Mouse (Mus musculus) liver, embryonic 12.5 days (tissue): ENCODE measurements around the gene Depp1. TPM values are rescaled to one million over a fixed set of nuclear protein-coding genes. Genes with fewer than 3 reads are reported as not detected.
"Not testable (repeated sequence)": the region's sequence is repeated elsewhere in the genome, so short reads cannot be mapped to it uniquely, and the experiment has no call there.

Source experiments
- ATAC-seq: fragments of 200-750 bp; cut with Nextera tagmentation; 2 replicates; pipeline ENCODE4 v1.8.0; 2017; ENCODE audit warnings: moderate number of reproducible peaks, mild to moderate bottlenecking, moderate library complexity
- H3K27ac ChIP-seq: fragments of 300-500 bp; sonication (generic); 2 replicates; pipeline ENCODE4 v1.5.1; 2016; ENCODE audit warnings: mild to moderate bottlenecking
- H3K27me3 ChIP-seq: fragments of 300-500 bp; sonication (generic); replicated peaks from 2 replicates; pipeline ENCODE4 v1.6.1; 2016; ENCODE audit warnings: mild to moderate bottlenecking, moderate library complexity
- H3K36me3 ChIP-seq: fragments of 300-500 bp; sonication (generic); 2 replicates; pipeline ENCODE4 v1.6.1; 2016; ENCODE audit warnings: mild to moderate bottlenecking, moderate library complexity
- H3K4me1 ChIP-seq: fragments of 300-500 bp; sonication (generic); 2 replicates; pipeline ENCODE4 v1.6.1; 2016
- H3K4me2 ChIP-seq: fragments of 300-500 bp; sonication (generic); 2 replicates; pipeline ENCODE4 v1.6.1; 2016; ENCODE audit warnings: mild to moderate bottlenecking, moderate library complexity
- H3K4me3 ChIP-seq: fragments of 300-500 bp; sonication (generic); 2 replicates; pipeline ENCODE4 v1.5.1; 2016; ENCODE audit warnings: mild to moderate bottlenecking, moderate library complexity
- H3K9ac ChIP-seq: fragments of 300-500 bp; sonication (generic); 2 replicates; pipeline ENCODE4 v1.6.1; 2016; ENCODE audit warnings: mild to moderate bottlenecking, moderate library complexity
- H3K9me3 ChIP-seq: fragments of 300-500 bp; sonication (generic); replicated peaks from 2 replicates; pipeline ENCODE4 v1.6.1; 2016; ENCODE audit warnings: mild to moderate bottlenecking, moderate library complexity
- WGBS: fragments of 180-500 bp; shearing (Covaris S2); methylation state at CpG from one replicate; pipeline ENCODE4 v1.1.7; 2016; ENCODE audit not compliant: insufficient replicate concordance; 5-methylcytosine and 5-hydroxymethylcytosine counted together
- polyA plus RNA-seq: library from polyadenylated mRNA; unstranded; fragments of >200 nt; fragmentation: Nextera tagmentation; extraction: Ambion mirVana; gene quantifications from 2 replicates; pipeline ENCODE4 v1.2.1, GENCODE M21; 2016

The Depp1 gene
- 2.2 and 3.3 TPM in 2 replicates for polyA plus RNA-seq

DNA sequence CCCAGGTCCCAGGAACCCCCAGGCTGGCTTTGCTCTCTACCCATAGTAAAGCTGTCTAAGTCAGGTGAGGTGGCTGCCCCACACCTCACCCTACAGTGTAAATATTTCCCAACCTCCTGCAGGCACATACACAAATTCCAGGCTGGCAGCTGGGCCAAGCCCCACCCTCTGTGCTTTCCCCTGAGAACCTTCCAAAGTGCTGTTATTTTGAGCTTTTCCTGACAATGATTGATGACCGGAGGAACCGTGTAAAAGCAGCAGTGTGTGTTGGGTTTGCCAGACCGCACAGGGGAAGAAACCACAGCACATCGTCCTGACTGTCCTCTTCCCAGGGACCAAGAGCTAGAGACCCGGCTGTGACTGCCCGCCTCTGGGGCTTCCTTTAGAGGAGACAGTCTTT, at the start of gene Depp1:
TSS of gene Depp1 (plus strand) at position 204 of the 400 bp plus-strand sequence.
- Histone ChIP-seq H3K9me3 (no peaks in the 10 kb centered on the region), H3K4me1 (peaks cover 16% of the 10 kb centered on the region), H3K27me3 (no peaks in the 10 kb centered on the region), H3K9ac (no peak within 1 kb of the TSS), H3K36me3 (no peaks in the 10 kb centered on the region), H3K4me2 (peak within 1 kb of the TSS; percentile 10), H3K4me3 (peak within 1 kb of the TSS; percentile 4), H3K27ac (peak within 1 kb of the TSS; percentile 28; the same call in 1 of the 2 replicates)
- 12% methylated on average over 6 of the region's 6 CpGs for WGBS
- ATAC-seq = peak; percentile 65

DNA sequence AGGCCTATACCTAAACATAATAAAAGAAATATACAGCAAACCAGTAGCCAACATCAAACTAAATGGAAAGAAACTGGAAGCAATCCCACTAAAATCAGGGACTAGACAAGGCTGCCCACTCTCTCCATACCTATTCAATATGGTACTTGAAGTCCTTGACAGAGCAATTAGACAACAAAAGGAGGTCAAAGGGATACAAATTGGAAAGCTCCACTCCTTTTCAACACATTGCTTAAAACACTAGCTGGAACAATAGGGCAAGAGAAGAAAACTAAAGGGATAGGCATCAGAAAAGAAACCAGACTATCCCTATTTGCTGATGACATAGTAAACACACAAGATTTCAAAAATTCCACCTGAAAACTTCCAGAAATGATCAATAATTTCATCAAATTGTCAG, 49.4 kb upstream of the Depp1 start:
- H3K4me3 ChIP-seq, ATAC-seq, H3K9me3 ChIP-seq: not testable (repeated sequence)

DNA sequence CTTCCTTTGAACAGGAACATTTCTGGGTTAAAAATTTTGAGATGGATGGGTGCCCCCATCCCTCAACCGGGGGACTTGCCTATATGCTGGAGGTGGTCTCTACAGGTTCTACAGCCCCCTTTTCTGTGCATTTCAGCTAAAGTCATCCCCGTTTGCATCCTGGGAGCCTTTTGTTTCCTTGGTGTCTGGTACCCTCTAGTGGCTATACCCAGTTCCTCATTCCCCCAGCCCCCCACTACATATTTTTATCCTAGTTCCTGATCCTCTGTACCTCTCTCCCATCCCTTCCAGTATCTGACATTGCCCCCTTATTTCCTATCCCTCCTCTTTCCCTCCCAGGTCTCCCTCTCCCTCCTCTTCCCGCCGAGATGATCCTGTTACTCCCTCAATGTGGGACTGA, 43.2 kb upstream of the Depp1 start:
- Histone ChIP-seq H3K9me3 (no peaks in the 10 kb centered on the region), H3K36me3 (no peaks in the 10 kb centered on the region), H3K4me1 (no peaks in the 10 kb centered on the region), H3K27me3 (no peaks in the 10 kb centered on the region), H3K9ac (no peak overlapping the region), H3K4me3 (no peak overlapping the region), H3K4me2 (no peak overlapping the region), H3K27ac (no peak overlapping the region)
- no peak for ATAC-seq
- 25% methylated on average over 4 of the region's 4 CpGs for WGBS

More for the DNA sequence above, 49.4 kb upstream of the Depp1 start:
- H3K4me2 ChIP-seq, H3K36me3 ChIP-seq, H3K4me1 ChIP-seq, H3K27me3 ChIP-seq, H3K9ac ChIP-seq, H3K27ac ChIP-seq: not testable (repeated sequence)

DNA sequence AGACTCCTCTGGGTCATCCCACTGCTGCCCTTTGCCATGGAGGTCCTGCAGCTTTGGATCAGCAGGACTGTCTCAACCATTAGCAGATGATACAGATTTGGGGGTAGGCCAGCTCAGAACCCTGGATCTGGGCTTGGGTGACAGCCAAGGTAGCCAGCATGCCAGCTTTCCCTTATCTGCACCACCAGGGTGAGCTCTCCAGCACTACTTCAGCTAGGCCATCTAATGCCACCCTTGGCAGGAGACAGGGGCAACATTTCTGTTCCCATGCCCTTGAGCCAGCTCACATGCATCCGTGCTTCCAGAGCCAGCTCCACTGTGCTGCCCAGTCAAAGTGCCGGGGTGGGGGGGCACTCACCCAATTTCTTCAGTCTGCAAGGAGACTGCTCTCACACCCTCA, 34.7 kb upstream of the Depp1 start:
- Histone ChIP-seq H3K36me3 (no peaks in the 10 kb centered on the region), H3K4me2 (no peak overlapping the region), H3K4me1 (no peaks in the 10 kb centered on the region), H3K27ac (no peak overlapping the region), H3K9me3 (no peaks in the 10 kb centered on the region), H3K9ac (no peak overlapping the region), H3K4me3 (no peak overlapping the region), H3K27me3 (no peaks in the 10 kb centered on the region)
- WGBS = 67% methylated on average over 2 of the region's 2 CpGs
- ATAC-seq = no peak

DNA sequence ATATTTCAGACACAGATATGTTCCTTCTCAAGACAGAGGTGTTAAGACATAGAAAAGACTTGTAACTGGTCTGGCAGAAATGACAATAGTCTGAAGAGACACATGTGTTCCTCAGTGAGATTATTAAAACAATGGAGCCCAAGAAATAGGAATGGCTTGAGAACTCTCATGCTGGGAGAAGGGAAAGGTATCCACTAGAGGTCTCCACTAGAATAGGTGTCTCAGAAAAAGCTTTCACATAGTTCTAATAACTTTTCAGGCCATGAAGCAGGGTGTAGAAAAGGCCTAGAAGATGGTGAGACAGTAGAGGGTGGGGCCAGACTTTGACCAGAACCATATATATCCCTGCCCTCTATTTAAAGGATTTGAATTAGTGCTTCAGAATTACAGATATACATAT, 32.3 kb upstream of the Depp1 start:
- no peak overlapping the region for H3K4me2 ChIP-seq
- no peaks in the 10 kb centered on the region for H3K36me3 ChIP-seq
- no peak overlapping the region for H3K4me3 ChIP-seq
- no peaks in the 10 kb centered on the region for H3K9me3 ChIP-seq
- 0 out of 2 replicates have a peak, but pooled peaks cover 8% of the 10 kb centered on the region for H3K4me1 ChIP-seq
- ATAC-seq = no peak
- H3K9ac ChIP-seq = no peak overlapping the region
- no peak overlapping the region for H3K27ac ChIP-seq
- H3K27me3 ChIP-seq = no peaks in the 10 kb centered on the region

DNA sequence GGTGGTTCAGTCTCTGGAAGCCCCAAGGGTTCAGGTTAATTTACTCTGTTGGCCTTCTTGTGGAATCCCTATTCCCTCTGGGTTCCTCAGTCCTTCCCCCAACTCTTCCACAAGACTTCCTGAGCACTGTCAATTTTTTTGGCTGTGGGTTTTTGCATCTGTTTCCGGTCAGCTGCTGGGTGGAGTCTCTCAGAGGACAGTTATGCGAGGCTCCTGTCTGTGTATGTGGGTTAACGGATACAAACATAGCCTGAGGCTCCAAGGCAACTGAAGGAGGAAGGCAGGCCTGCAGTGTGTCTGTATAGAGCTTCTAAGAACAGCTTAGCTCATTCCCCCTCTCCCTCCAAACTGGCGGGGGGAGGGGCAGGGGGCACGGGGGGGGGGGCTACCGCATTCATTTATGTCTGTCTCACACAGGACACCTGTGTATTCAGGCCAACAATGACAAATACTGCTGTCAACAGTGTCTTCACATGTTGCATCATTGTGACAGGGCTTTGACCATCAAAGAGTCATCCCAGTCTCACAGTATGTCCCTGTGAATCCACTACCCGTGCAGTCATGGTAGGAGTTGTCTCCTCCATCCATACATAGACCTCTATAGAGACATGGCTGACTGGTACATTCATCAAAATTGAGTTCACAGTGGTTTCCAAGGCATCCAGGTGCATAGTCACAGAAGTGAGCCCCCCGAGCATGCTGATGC, 28.9 kb upstream of the Depp1 start:
- Histone ChIP-seq H3K9ac (no peak overlapping the region), H3K4me3 (no peak overlapping the region), H3K4me1 (0 out of 2 replicates have a peak, but pooled peaks cover 8% of the 10 kb centered on the region), H3K4me2 (no peak overlapping the region), H3K9me3 (no peaks in the 10 kb centered on the region), H3K27ac (no peak overlapping the region; the same call in 1 of the 2 replicates), H3K36me3 (peaks cover 11% of the 10 kb centered on the region), H3K27me3 (no peaks in the 10 kb centered on the region)
- peak; percentile 61; the same call in 1 of the 2 replicates for ATAC-seq
- 25% methylated on average over 8 of the region's 8 CpGs for WGBS

DNA sequence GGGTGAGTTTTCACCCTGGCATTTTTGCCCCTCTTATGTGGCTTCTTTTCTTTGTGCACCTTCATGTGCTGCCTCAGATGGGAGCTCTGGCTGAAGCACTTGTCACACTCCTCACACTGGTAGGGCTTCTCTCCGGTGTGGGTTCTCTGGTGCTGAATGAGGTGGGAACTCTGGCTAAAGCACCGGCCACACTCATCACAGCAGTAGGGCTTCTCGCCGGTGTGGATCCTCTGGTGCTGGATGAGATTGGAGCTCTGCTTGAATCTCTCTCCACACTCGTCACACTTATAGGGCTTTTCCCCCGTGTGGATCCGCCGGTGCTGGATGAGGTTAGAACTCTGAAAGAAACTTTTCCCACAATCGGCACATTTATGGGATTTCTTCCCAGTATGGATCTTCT, 24.0 kb upstream of the Depp1 start:
- 87% methylated on average over 9 of the region's 9 CpGs for WGBS
- not testable (repeated sequence) for H3K9ac ChIP-seq, H3K27ac ChIP-seq, H3K27me3 ChIP-seq, H3K4me2 ChIP-seq, ATAC-seq, H3K4me3 ChIP-seq, H3K9me3 ChIP-seq
- H3K36me3 ChIP-seq = peaks cover 18% of the 10 kb centered on the region
- peaks cover 20% of the 10 kb centered on the region for H3K4me1 ChIP-seq

DNA sequence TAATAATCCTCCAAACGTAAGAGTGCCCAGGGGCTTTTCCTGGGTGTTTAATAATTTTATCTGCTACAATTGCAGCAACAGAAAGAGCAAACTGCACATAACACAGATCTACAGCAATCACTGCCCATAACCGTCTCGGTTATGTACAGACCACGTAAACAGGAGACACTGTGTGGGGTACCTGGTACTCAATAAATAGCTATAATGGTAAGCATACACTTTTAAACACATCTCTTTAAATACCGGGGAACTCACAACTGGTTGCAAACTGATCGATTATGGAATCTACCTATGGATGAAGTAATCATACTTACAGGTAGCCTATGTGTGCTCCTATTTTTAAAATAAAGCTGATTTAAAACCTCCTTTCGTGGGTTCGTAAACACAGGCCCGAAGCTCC, 22.3 kb upstream of the Depp1 start:
- Histone ChIP-seq H3K9ac (peak overlapping the region; percentile 81), H3K27ac (peak overlapping the region; percentile 73; the same call in 1 of the 2 replicates), H3K4me1 (peaks cover 12% of the 10 kb centered on the region), H3K9me3 (no peaks in the 10 kb centered on the region), H3K27me3 (no peaks in the 10 kb centered on the region), H3K4me3 (peak overlapping the region; percentile 71), H3K4me2 (peak overlapping the region; percentile 76), H3K36me3 (peaks cover 18% of the 10 kb centered on the region)
- 17% methylated on average over 9 of the region's 9 CpGs for WGBS
- no peak for ATAC-seq

DNA sequence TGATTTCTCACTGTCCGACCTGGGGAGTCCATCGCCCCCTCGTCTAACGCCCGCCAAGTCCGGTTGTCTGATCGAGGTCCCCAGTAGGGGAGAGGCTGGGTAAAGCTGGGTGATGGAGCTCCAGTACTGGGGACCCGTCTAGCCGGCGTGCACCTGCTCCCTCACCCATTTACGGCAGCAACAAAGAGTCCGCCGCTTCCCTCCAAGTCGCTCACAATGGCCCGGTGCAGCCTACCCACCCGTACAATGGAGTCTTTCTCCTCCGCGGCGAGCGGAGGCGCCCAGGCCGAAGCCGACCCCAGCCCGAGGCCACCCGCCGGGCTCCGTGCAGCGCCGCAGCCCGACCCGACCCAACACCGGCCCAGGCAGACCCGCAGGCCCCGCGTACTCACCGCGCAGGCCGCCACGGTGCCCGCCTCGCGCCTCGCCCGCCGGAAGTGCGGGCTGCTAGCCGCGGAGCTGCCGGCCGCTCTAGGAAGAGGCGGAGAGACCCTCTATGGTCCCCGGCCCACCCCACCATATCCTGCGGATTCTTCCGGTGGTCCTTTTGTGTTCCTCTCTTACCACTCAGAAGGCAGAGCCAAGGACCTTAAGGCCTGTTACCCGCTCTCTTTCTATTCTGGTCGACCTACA, 21.8 kb upstream of the Depp1 start, which contains the start of gene Zfp422:
TSS of gene Zfp422 (minus strand) at position 461 of the 633 bp plus-strand sequence.
- peak within 1 kb of the TSS; percentile 81 for H3K9ac ChIP-seq
- H3K36me3 ChIP-seq = peaks cover 18% of the 10 kb centered on the region
- H3K27me3 ChIP-seq = no peaks in the 10 kb centered on the region
- peaks cover 12% of the 10 kb centered on the region for H3K4me1 ChIP-seq
- H3K9me3 ChIP-seq = no peaks in the 10 kb centered on the region
- peak within 1 kb of the TSS; percentile 76 for H3K4me2 ChIP-seq
- under 1% methylated on average over 56 of the region's 56 CpGs for WGBS
- H3K4me3 ChIP-seq = peak within 1 kb of the TSS; percentile 71
- H3K27ac ChIP-seq = peak within 1 kb of the TSS; percentile 73
- ATAC-seq = peak; percentile 82

DNA sequence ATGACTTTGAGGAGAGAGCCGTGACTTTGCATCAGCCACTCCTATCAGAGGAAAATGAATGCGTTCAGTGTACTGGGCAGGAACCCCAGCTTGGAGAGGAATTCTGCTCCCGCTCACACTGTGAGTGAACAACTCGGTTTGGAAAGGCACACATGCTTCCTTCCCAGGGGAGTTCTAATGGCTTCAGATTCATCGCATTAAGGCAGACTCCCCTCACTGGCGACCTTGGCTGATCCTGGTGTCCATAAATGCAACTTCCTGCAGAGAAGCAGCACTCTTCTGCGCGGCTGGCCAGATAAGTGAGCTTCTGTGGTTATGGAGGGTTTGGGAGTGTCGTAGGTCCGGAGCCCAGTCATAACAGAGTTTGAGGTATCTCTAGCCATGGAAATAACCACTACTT, 20.6 kb upstream of the Depp1 start:
- no peaks in the 10 kb centered on the region for H3K9me3 ChIP-seq
- H3K4me1 ChIP-seq = peaks cover 14% of the 10 kb centered on the region
- H3K4me3 ChIP-seq = no peak overlapping the region
- no peak overlapping the region for H3K27ac ChIP-seq
- WGBS = 52% methylated on average over 10 of the region's 10 CpGs
- no peak overlapping the region for H3K4me2 ChIP-seq
- H3K36me3 ChIP-seq = peaks cover 15% of the 10 kb centered on the region
- H3K9ac ChIP-seq = no peak overlapping the region
- H3K27me3 ChIP-seq = no peaks in the 10 kb centered on the region
- ATAC-seq = no peak

DNA sequence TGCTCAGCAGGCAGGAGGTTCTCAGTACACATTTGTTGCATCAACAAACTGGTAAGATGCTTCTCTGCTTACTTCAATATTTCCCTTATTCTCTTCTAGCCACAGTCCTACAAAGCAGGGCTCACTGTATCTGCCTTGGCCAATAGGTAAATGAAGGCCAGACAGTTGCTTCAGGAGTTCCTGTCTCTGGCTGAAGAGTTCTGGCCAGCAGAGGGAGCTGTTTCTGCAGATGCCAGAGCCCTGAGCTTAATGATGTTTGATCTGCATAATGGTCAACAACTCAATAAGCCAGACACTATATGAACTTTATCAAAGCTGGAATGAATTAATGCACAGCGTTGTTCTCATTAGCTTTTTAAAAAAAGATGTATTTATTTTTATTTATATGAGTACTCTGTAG, 18.3 kb upstream of the Depp1 start:
- Histone ChIP-seq H3K4me2 (no peak overlapping the region), H3K4me1 (peaks cover 30% of the 10 kb centered on the region), H3K9me3 (no peaks in the 10 kb centered on the region), H3K36me3 (peaks cover under 1% of the 10 kb centered on the region; the same call in 1 of the 2 replicates), H3K27ac (no peak overlapping the region), H3K4me3 (no peak overlapping the region), H3K27me3 (no peaks in the 10 kb centered on the region), H3K9ac (no peak overlapping the region)
- 31% methylated on average over 1 of the region's 1 CpGs for WGBS
- no peak for ATAC-seq
